Mouse (Mus musculus): ENCODE data around the gene Atp5k.

DNA sequence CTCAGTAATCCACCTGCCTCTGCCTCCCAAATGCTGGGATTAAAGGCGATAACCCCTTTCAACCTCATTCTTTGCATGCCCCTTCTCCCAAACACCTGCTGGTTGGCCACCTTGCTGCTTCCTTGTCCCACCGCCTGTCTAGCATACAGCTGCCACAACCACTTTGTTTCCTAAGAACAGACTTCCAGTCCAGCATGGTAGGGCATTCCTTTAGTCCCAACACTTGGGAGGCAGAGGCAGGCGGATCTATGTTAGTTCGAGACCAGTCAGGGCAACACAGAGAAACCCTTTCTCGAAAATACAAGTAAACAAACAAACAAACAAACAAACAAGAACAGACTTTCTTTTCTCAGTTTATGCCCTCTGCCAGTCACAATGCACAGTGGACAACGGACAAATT is 26.2 kb upstream of the Atp5k start:
- TF ChIP-seq POLR2A (IDR thresholded peaks at IDR 0.05; ENCODE audit: borderline replicate concordance, control insufficient read depth, low read depth, low read length) (no peak), CTCF (IDR thresholded peaks at IDR 0.05; ENCODE audit: control insufficient read depth, insufficient read depth, low read length) (no peak)

Data from bone marrow, adult 2 months (tissue).